Mouse (Mus musculus) bone marrow, adult 2 months (tissue): ENCODE results near the gene Nup155.
"Not testable (repeated sequence)": the region's sequence is repeated elsewhere in the genome, so short reads cannot be mapped to it uniquely, and the experiment has no call there.

Source experiments
- CTCF ChIP-seq: fragments of 200-500 bp; IDR thresholded peaks from 2 replicates; pipeline ENCODE4 v1.5.1; 2011; ENCODE audit warnings: low read length, control low read depth; ENCODE audit not compliant: control insufficient read depth, insufficient read depth
- POLR2A ChIP-seq: fragments of 200-500 bp; IDR thresholded peaks from 2 replicates; pipeline ENCODE4 v1.6.1; 2011; ENCODE audit warnings: low read depth, mild to moderate bottlenecking, control low read depth, low read length, borderline replicate concordance; ENCODE audit not compliant: control insufficient read depth

DNA sequence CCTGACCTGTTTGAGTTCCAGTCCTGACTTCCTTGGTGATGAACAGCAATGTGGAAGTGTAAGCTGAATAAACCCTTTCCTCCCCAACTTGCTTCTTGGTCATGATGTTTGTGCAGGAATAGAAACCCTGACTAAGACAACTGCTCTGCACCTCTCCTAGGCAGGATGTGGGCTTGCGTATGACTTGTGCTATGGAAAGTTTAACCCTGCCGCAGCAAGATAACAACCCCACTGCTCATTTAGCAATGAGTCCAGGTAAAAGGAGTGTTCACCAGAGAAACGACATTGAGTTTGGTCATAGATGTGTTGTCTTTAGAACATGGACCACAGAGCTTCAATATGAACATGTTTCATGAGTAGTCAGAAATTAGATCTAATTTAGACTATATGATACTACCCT, 35.9 kb upstream of the Nup155 start:
- TF ChIP-seq CTCF, POLR2A: not testable (repeated sequence)
